Mouse (Mus musculus) C2C12 (cell line): ENCODE measurements at regions not wholly inside any gene's neighbourhood (a gene's known extent, or its start where the extent isn't known, plus 50 kb on each side); places are given as distances from the start of the nearest gene placed in this dataset.

ENCODE experiments used
- H3K27me3 ChIP-seq: one replicate; pipeline ENCODE4 v1.6.1; 2011; ENCODE audit not compliant: control insufficient read depth, insufficient read depth, insufficient read length
- H3K36me3 ChIP-seq: one replicate; pipeline ENCODE4 v1.6.1; 2011; ENCODE audit not compliant: control insufficient read depth, insufficient read depth
- H3K4me3 ChIP-seq: one replicate; pipeline ENCODE4 v1.5.1; 2011; ENCODE audit warnings: mild to moderate bottlenecking, control low read depth; ENCODE audit not compliant: poor library complexity, insufficient read depth, severe bottlenecking
- H3K79me2 ChIP-seq: one replicate; pipeline ENCODE4 v1.6.1; 2011; ENCODE audit not compliant: control insufficient read depth, insufficient read depth
- H3K79me3 ChIP-seq: one replicate; pipeline ENCODE4 v1.6.1; 2011; ENCODE audit warnings: low read depth, control low read depth
- H3ac ChIP-seq: one replicate; pipeline ENCODE3; 2011; ENCODE audit warnings: low read depth; ENCODE audit not compliant: control insufficient read depth, insufficient read length
- CEBPB ChIP-seq: IDR thresholded peaks from one replicate; pipeline ENCODE4 v1.6.1; 2011; ENCODE audit warnings: low read depth, mild to moderate bottlenecking, control low read depth, moderate library complexity
- CTCF ChIP-seq: IDR thresholded peaks from one replicate; pipeline ENCODE4 v1.5.1; 2011; ENCODE audit not compliant: control insufficient read depth, insufficient read depth, insufficient read length
- FOSL1 ChIP-seq: IDR thresholded peaks from one replicate; pipeline ENCODE4 v1.8.0; 2011; ENCODE audit warnings: mild to moderate bottlenecking, low read length; ENCODE audit not compliant: poor library complexity, insufficient read depth, severe bottlenecking
- MAX ChIP-seq: IDR thresholded peaks from one replicate; pipeline ENCODE4 v1.6.1; 2011; ENCODE audit warnings: mild to moderate bottlenecking, control low read depth
- MYOD1 ChIP-seq: IDR thresholded peaks from one replicate; pipeline ENCODE4 v1.6.1; 2011; ENCODE audit warnings: low read depth; ENCODE audit not compliant: control insufficient read depth, insufficient read length
- MYOG ChIP-seq: IDR thresholded peaks from one replicate; pipeline ENCODE4 v1.6.1; 2011; ENCODE audit not compliant: control insufficient read depth, insufficient read length; ENCODE audit errors: extremely low read depth
- USF1 ChIP-seq: IDR thresholded peaks from one replicate; pipeline ENCODE4 v1.6.1; 2011; ENCODE audit warnings: low read depth, mild to moderate bottlenecking, control low read depth, moderate library complexity

DNA sequence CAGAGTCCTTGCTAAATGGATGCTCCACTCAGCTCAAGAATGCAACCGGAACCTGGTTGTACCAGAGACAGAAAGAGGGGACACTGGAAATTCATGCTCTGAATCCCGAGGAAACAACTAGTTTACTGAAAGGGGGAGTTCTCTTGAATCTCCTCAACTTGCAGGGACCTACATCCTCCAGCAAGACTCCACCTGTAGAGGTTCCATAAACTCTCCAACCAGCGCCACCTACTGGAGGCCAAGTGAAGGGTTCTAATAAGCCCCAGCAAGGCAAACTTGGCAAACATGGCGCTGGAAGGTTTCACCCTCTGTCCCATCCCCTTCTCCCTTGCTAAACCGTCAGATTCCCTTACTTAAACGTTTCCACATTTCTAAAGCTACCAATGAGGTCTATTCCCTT lies 433.0 kb upstream of the Castor2 start:
- no peak overlapping the region for H3K4me3 ChIP-seq
- no peaks in the 10 kb centered on the region for H3K27me3 ChIP-seq
- H3K79me2 ChIP-seq = no peaks in the 10 kb centered on the region
- no peak overlapping the region for H3ac ChIP-seq
- H3K36me3 ChIP-seq = no peaks in the 10 kb centered on the region
- no peak for TF ChIP-seq MAX
- H3K79me3 ChIP-seq = no peaks in the 10 kb centered on the region

DNA sequence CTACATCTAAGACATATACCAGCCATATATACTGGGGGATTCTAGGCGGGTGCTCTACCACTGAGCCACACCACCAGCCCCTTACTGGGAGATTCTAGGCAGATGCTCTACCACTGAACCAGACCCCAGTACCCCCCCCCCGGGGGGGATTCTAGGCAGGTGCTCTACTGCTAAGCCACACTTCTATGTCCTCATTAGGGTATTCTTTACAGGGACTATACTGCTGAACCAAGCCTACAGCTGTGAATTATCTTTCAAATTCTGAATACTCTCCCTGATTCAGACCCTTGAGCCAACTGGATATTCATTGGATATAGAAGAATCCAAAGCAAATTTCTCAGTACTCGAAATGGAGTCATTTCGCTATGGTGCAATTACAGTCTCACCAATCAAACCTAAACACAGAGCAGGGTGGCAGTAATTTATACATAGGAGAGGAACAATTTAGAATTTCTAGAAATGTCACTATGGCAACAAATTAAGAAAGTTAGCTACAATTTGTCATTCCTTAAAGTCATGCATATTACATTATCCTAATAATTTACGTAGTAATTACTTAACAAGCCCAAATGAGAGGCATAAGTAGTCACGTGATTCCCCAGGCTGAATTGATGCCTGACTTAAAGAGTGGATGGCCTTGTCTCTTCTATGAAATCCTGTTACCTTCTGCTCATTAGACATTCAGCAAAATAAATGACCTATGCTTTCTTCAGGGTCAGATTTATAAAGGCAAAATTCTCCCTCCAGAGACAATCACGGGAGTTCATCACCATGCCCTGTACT lies 436.8 kb upstream of the Castor2 start:
- no peaks in the 10 kb centered on the region for H3K79me3 ChIP-seq
- no peak for TF ChIP-seq MYOD1
- H3K79me2 ChIP-seq = no peaks in the 10 kb centered on the region
- no peaks in the 10 kb centered on the region for H3K36me3 ChIP-seq
- no peak overlapping the region for H3ac ChIP-seq
- H3K27me3 ChIP-seq = no peaks in the 10 kb centered on the region
- no peak overlapping the region for H3K4me3 ChIP-seq

DNA sequence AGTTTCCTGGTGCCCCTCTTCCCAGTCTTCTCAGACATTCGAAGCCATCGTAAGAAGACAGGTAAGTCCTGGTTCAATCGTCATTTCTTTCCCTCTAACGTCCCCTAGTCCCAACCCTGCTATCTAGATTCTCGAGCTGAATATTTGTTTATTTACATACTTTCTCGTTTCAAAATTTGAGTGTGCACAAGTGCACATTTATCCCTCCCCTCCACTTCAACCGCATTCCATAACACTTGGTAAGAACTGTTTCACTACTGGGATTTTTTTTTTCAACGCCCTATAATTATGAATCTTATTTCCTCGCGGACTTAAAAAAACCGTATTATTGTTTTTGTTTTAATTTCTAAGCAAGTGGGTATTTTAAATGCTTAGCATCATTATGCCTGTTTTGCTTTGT lies 439.2 kb upstream of the Castor2 start:
- Histone ChIP-seq H3ac (no peak overlapping the region), H3K36me3 (no peaks in the 10 kb centered on the region), H3K79me2 (no peaks in the 10 kb centered on the region), H3K4me3 (no peak overlapping the region), H3K27me3 (no peaks in the 10 kb centered on the region), H3K79me3 (no peaks in the 10 kb centered on the region)
- TF ChIP-seq FOSL1 (no peak), USF1 (no peak), MYOD1 (no peak)

DNA sequence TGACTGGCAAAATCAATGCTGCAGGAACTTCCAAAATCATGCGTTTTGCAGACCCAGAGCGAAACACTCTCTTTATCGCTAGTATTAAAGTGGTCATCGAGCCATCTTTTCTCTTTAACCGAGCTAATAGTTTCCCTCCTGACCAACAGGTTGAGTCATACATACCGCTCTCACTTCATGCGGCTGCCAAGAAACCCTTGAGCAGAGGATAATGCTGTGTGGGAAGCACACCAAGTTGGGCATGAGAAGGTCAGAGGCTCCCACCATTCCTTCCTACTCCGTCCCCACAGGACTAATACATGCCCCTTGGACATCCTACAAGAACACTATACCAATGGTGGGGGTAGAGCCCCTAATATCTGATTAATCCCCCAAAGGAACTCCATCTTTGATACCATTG lies 442.7 kb upstream of the Castor2 start:
- Histone ChIP-seq H3ac (no peak overlapping the region), H3K4me3 (no peak overlapping the region), H3K79me2 (no peaks in the 10 kb centered on the region), H3K36me3 (no peaks in the 10 kb centered on the region), H3K79me3 (no peaks in the 10 kb centered on the region), H3K27me3 (no peaks in the 10 kb centered on the region)
- no peak for TF ChIP-seq MAX
- TF ChIP-seq MYOD1 = no peak
- no peak for TF ChIP-seq CTCF
- TF ChIP-seq MYOG = no peak
- no peak for TF ChIP-seq CEBPB

DNA sequence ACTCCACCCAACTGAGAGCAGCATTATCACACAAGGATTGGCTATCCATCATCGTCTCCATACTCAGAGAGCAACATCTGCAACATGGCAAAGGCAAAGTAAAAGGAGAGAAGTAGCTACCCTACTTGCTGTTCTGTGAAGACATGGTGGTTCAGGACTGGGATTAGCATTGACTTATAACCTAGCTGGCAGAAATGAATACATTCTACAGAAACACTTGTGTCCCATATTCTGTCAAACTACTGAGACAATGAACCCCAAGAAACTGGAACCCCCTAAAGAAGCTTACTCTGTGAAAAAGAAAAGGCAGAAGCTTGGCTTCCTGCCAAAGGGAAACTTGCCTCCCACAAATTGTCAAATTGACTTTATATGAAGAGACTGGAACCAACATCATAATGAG lies 446.1 kb upstream of the Castor2 start:
- Histone ChIP-seq H3K79me2 (no peaks in the 10 kb centered on the region), H3K27me3 (no peaks in the 10 kb centered on the region), H3K36me3 (no peaks in the 10 kb centered on the region), H3K79me3 (no peaks in the 10 kb centered on the region), H3ac (no peak overlapping the region), H3K4me3 (no peak overlapping the region)
- TF ChIP-seq CEBPB (no peak), USF1 (no peak), CTCF (no peak), FOSL1 (no peak), MYOG (no peak), MYOD1 (no peak), MAX (no peak)

DNA sequence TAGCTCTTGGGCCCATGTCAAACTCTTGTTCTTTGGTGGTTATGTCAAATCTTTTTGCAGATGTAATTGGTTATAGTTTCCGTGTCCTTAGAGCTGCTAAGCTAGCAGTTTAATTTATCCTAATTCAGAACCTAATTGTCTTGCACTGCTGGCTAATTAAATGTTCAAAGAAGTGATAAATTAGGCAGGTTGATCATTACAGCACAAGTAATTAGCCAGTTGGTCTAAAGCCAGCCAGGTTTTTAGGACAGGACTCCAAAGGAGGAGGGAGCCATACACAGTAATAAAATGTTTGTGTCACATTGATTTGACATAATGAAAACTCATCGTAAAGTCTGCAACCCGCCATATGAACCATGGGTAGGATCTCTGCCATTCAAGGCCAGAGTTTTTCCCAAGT lies 449.3 kb upstream of the Castor2 start:
- H3K79me3 ChIP-seq = no peaks in the 10 kb centered on the region
- TF ChIP-seq MAX (no peak), MYOD1 (no peak), CTCF (no peak), CEBPB (no peak), USF1 (no peak), MYOG (no peak), FOSL1 (no peak)

More for the DNA sequence above, 449.3 kb upstream of the Castor2 start:
- Histone ChIP-seq H3K79me2 (no peaks in the 10 kb centered on the region), H3K4me3 (no peak overlapping the region), H3K27me3 (no peaks in the 10 kb centered on the region), H3K36me3 (no peaks in the 10 kb centered on the region), H3ac (no peak overlapping the region)
